In genomic region chr11:119297996-119298395, GRCm38 (mm10) we compare ENCODE assay signal across 8 mouse cellular contexts. TPM values are rescaled to one million over a fixed set of nuclear protein-coding genes. Genes with fewer than 3 reads are reported as not detected.
DNase-seq lines count a peak whose midpoint lies in the region; ATAC-seq and TF ChIP-seq lines count a peak whose summit lies in the region.
"Had no signal": no experiment of that assay in that cellular context is flagged by ENCODE, and none has a peak within 500 bp of the region (broad histone marks: within the 10 kb centered on the region; RNA-seq: fewer than 3 reads in every experiment).

No protein-coding gene starts in this region.

- no peak for ATAC-seq in lung, embryonic 16.5 days (ENCODE audit: low read depth)
- no peak for ATAC-seq in embryonic facial prominence, embryonic 14.5 days (ENCODE audit: low read depth)
- no peak for ATAC-seq in limb, embryonic 12.5 days (ENCODE audit: insufficient number of reproducible peaks, insufficient read depth, low FRiP score, low TSS enrichment, low read depth)
- ATAC-seq in stomach, postnatal 0 days (ENCODE audit: low FRiP score, low TSS enrichment): no peak

- no peak for TF ChIP-seq EP300 in stomach, postnatal 0 days (optimal IDR thresholded peaks at IDR 0.05)

- TF ChIP-seq CTCF in stomach, postnatal 0 days (IDR thresholded peaks at IDR 0.05; ENCODE audit: low read depth): 0 out of 2 replicates have a peak, but pooled peaks have one; percentile 16

- H3K4me1 ChIP-seq in lung, embryonic 16.5 days (replicated peaks; ENCODE audit: control insufficient read depth, insufficient read depth, low read length): peaks cover 20% of the 10 kb centered on the region
- peaks cover 9% of the 10 kb centered on the region for H3K4me1 ChIP-seq in embryonic facial prominence, embryonic 14.5 days (ENCODE audit: control insufficient read depth, insufficient read depth, low read length)
- H3K4me1 ChIP-seq in limb, embryonic 12.5 days (replicated peaks): peaks cover 18% of the 10 kb centered on the region
- peaks cover 4% of the 10 kb centered on the region for H3K4me1 ChIP-seq in stomach, postnatal 0 days (replicated peaks; ENCODE audit: control insufficient read depth, insufficient read depth)

- no peak overlapping the region for H3K27ac ChIP-seq in lung, embryonic 16.5 days (ENCODE audit: low read length)
- H3K27ac ChIP-seq in embryonic facial prominence, embryonic 14.5 days (replicated peaks; ENCODE audit: low read depth, low read length): no peak overlapping the region
- no peak overlapping the region for H3K27ac ChIP-seq in limb, embryonic 12.5 days
- H3K27ac ChIP-seq in stomach, postnatal 0 days (replicated peaks): no peak overlapping the region

- 75% methylated on average over 6 of the region's 6 CpGs for WGBS in lung, embryonic 16.5 days
- WGBS in embryonic facial prominence, embryonic 14.5 days: 79% methylated on average over 6 of the region's 6 CpGs
- 85% methylated on average over 6 of the region's 6 CpGs for WGBS in limb, embryonic 12.5 days
- WGBS in stomach, postnatal 0 days: 74% methylated on average over 6 of the region's 6 CpGs

- no peak overlapping the region for H3K4me3 ChIP-seq in lung, embryonic 16.5 days (ENCODE audit: low read length)
- H3K4me3 ChIP-seq in embryonic facial prominence, embryonic 14.5 days (ENCODE audit: low read depth, low read length): peak overlapping the region; percentile 93; the same call in 1 of the 2 replicates
- H3K4me3 ChIP-seq in limb, embryonic 12.5 days (replicated peaks): 0 out of 2 replicates have a peak overlapping the region, but pooled peaks have one; percentile 97
- no peak overlapping the region for H3K4me3 ChIP-seq in stomach, postnatal 0 days (ENCODE audit: low read depth, low read length)

- no peaks in the 10 kb centered on the region for H3K9me3 ChIP-seq in lung, embryonic 16.5 days (ENCODE audit: control insufficient read depth, low read length)
- H3K9me3 ChIP-seq in embryonic facial prominence, embryonic 14.5 days (ENCODE audit: control insufficient read depth, low read length): no peaks in the 10 kb centered on the region
- no peaks in the 10 kb centered on the region for H3K9me3 ChIP-seq in limb, embryonic 12.5 days
- H3K9me3 ChIP-seq in stomach, postnatal 0 days (ENCODE audit: control insufficient read depth, low read length): no peaks in the 10 kb centered on the region

- DNase-seq in lung, adult 18-20 months: no peak
- no peak for DNase-seq in embryonic facial prominence, embryonic 14.5 days (ENCODE audit: low spot score)
- no peak for DNase-seq in stomach, postnatal 0 days (ENCODE audit: low spot score)
- no peak for DNase-seq in urinary bladder, postnatal 4 days (ENCODE audit: low spot score in 2 of 2)
- no peak for DNase-seq in cerebellum, adult 11-12 months
- DNase-seq: kidney, adult 18-20 months had no signal

- 0 out of 2 replicates have a peak overlapping the region, but pooled peaks have one; percentile 95 for H3K4me2 ChIP-seq in lung, embryonic 16.5 days (ENCODE audit: low read depth, low read length)
- H3K4me2 ChIP-seq in embryonic facial prominence, embryonic 14.5 days (ENCODE audit: low read depth, low read length): peak overlapping the region; percentile 85
- peak overlapping the region; percentile 86; the same call in 1 of the 2 replicates for H3K4me2 ChIP-seq in limb, embryonic 12.5 days
- H3K4me2 ChIP-seq in stomach, postnatal 0 days (replicated peaks; ENCODE audit: low read depth): no peak overlapping the region

- no peak overlapping the region for H3K9ac ChIP-seq in lung, embryonic 16.5 days (ENCODE audit: low read length)
- peak overlapping the region; percentile 99; the same call in 1 of the 2 replicates for H3K9ac ChIP-seq in embryonic facial prominence, embryonic 14.5 days (ENCODE audit: low read depth, low read length)
- no peak overlapping the region for H3K9ac ChIP-seq in limb, embryonic 12.5 days (replicated peaks)
- H3K9ac ChIP-seq in stomach, postnatal 0 days (ENCODE audit: low read length): no peak overlapping the region

- H3K27me3 ChIP-seq in lung, embryonic 16.5 days (ENCODE audit: control insufficient read depth, insufficient read depth, low read depth, low read length): no peaks in the 10 kb centered on the region
- no peaks in the 10 kb centered on the region for H3K27me3 ChIP-seq in embryonic facial prominence, embryonic 14.5 days (replicated peaks; ENCODE audit: control insufficient read depth, insufficient read depth, low read length)
- peaks cover 3% of the 10 kb centered on the region; the same call in 1 of the 2 replicates for H3K27me3 ChIP-seq in limb, embryonic 12.5 days
- H3K27me3 ChIP-seq in stomach, postnatal 0 days (ENCODE audit: control insufficient read depth, insufficient read depth, low read length): no peaks in the 10 kb centered on the region

- H3K36me3 ChIP-seq in lung, embryonic 16.5 days (ENCODE audit: control insufficient read depth, insufficient read depth, low read length): peaks cover 39% of the 10 kb centered on the region
- peaks cover 54% of the 10 kb centered on the region for H3K36me3 ChIP-seq in embryonic facial prominence, embryonic 14.5 days (ENCODE audit: control insufficient read depth, insufficient read depth, low read length)
- H3K36me3 ChIP-seq in limb, embryonic 12.5 days: peaks cover 52% of the 10 kb centered on the region
- H3K36me3 ChIP-seq in stomach, postnatal 0 days (ENCODE audit: control insufficient read depth, insufficient read depth, low read length): peaks cover 42% of the 10 kb centered on the region

RNA-seq across cellular contexts. Expression of gene Eif4a3, which starts 1.9 kb away (rescaled TPM):
- polyA plus RNA-seq in lung, embryonic 16.5 days (2015; fragmentation: Nextera tagmentation; extraction: Ambion mirVana): 330 and 339 TPM in 2 replicates
- 298 and 322 TPM in 2 replicates for polyA plus RNA-seq in embryonic facial prominence, embryonic 14.5 days (2014; fragmentation: Nextera tagmentation; extraction: Ambion mirVana)
- polyA plus RNA-seq in limb, embryonic 12.5 days (2016; fragmentation: Nextera tagmentation; extraction: Ambion mirVana): 390 and 396 TPM in 2 replicates
- polyA plus RNA-seq in stomach, postnatal 0 days (2015; fragmentation: Nextera tagmentation; extraction: Ambion mirVana): 183 and 197 TPM in 2 replicates

RNA-seq across cellular contexts. Expression of gene Card14, which starts 9.6 kb away (rescaled TPM):
- 0.05 TPM in 1 of 2 replicates, not detected in the other for polyA plus RNA-seq in lung, embryonic 16.5 days (2015; fragmentation: Nextera tagmentation; extraction: Ambion mirVana)
- polyA plus RNA-seq in embryonic facial prominence, embryonic 14.5 days (2014; fragmentation: Nextera tagmentation; extraction: Ambion mirVana): 0.93 and 1.4 TPM in 2 replicates
- polyA plus RNA-seq in limb, embryonic 12.5 days (2016; fragmentation: Nextera tagmentation; extraction: Ambion mirVana): 0.27 and 0.56 TPM in 2 replicates
- 1.8 and 1.9 TPM in 2 replicates for polyA plus RNA-seq in stomach, postnatal 0 days (2015; fragmentation: Nextera tagmentation; extraction: Ambion mirVana)

RNA-seq across cellular contexts. Expression of gene Gaa, which starts 30.3 kb away (rescaled TPM):
- polyA plus RNA-seq in lung, embryonic 16.5 days (2015; fragmentation: Nextera tagmentation; extraction: Ambion mirVana): 77.7 and 78.1 TPM in 2 replicates
- polyA plus RNA-seq in embryonic facial prominence, embryonic 14.5 days (2014; fragmentation: Nextera tagmentation; extraction: Ambion mirVana): 82.0 and 89.4 TPM in 2 replicates
- 39.4 and 43.4 TPM in 2 replicates for polyA plus RNA-seq in limb, embryonic 12.5 days (2016; fragmentation: Nextera tagmentation; extraction: Ambion mirVana)
- polyA plus RNA-seq in stomach, postnatal 0 days (2015; fragmentation: Nextera tagmentation; extraction: Ambion mirVana): 30.8 and 35.5 TPM in 2 replicates

RNA-seq across cellular contexts. Expression of gene Sgsh, which starts 57.3 kb away (rescaled TPM):
- 6.7 and 8.4 TPM in 2 replicates for polyA plus RNA-seq in lung, embryonic 16.5 days (2015; fragmentation: Nextera tagmentation; extraction: Ambion mirVana)
- 7.2 and 7.3 TPM in 2 replicates for polyA plus RNA-seq in embryonic facial prominence, embryonic 14.5 days (2014; fragmentation: Nextera tagmentation; extraction: Ambion mirVana)
- polyA plus RNA-seq in limb, embryonic 12.5 days (2016; fragmentation: Nextera tagmentation; extraction: Ambion mirVana): 5.5 and 6.1 TPM in 2 replicates
- 6.7 and 7.7 TPM in 2 replicates for polyA plus RNA-seq in stomach, postnatal 0 days (2015; fragmentation: Nextera tagmentation; extraction: Ambion mirVana)

RNA-seq across cellular contexts. Expression of gene Slc26a11, which starts 57.4 kb away (rescaled TPM):
- 12.4 and 12.6 TPM in 2 replicates for polyA plus RNA-seq in lung, embryonic 16.5 days (2015; fragmentation: Nextera tagmentation; extraction: Ambion mirVana)
- 7.8 and 8.4 TPM in 2 replicates for polyA plus RNA-seq in embryonic facial prominence, embryonic 14.5 days (2014; fragmentation: Nextera tagmentation; extraction: Ambion mirVana)
- polyA plus RNA-seq in limb, embryonic 12.5 days (2016; fragmentation: Nextera tagmentation; extraction: Ambion mirVana): 12.2 and 12.4 TPM in 2 replicates
- polyA plus RNA-seq in stomach, postnatal 0 days (2015; fragmentation: Nextera tagmentation; extraction: Ambion mirVana): 3.6 and 4.7 TPM in 2 replicates

Comparison
In these comparisons a context has a peak if more than half of its experiments do, and no peak if none do; other contexts are left out.
1. H3K4me3 ChIP-seq: peak in embryonic facial prominence, embryonic 14.5 days (single experiment) and limb, embryonic 12.5 days (single experiment); none in lung, embryonic 16.5 days (single experiment) and stomach, postnatal 0 days (single experiment).